Mouse (Mus musculus) heart, postnatal 0 days (tissue): Measurements from ENCODE around the gene Mta2.

Source experiments
- CTCF ChIP-seq: IDR thresholded peaks from 2 replicates; pipeline ENCODE4 v1.5.1; 2016; ENCODE audit warnings: antibody characterized with exemption, control low read depth, low read depth
- EP300 ChIP-seq: IDR thresholded peaks from 2 replicates; pipeline ENCODE4 v1.6.1; 2016; ENCODE audit warnings: antibody characterized with exemption, low read depth

DNA sequence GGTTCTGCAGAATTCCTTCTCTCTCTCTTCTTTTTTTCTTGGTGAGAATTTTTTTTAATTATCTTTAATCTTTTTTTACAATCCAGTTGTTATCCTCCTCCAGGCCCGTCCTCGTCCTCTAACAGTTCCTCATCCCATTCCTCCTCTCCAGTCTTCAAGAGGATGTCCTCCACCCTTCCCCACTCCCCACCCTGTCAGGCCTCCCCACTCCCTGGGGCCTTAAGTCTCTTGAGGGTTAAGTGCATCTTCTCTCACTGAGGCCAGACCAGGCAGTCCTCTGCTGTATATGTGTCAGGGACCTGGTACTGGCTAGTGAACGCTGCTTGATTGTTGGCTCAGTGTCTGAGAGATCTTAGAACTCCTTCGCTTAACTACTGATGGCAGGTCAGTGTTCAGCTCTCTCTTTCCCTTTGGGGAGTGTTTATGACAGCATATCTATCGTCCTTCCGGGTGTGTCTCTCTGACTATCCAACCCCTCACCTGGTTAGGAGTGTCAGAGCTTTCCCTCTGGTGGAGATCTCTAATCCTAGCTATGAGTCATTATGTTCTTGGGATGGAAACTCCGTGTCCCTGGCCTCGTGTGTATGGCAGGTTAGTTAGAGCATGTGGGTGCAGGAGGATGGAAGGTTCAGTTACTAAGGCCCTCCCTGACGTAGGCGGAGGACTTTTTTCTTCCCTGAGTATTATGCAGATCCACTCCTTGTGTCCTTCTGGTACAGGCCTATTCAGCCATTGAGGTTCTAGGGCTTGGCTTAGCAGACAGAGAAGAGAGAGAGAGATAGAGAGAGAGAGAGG lies 53.3 kb downstream of the Mta2 start:
- TF ChIP-seq CTCF (no peak), EP300 (no peak)
